Mouse (Mus musculus): ENCODE measurements around the gene Tsga10. TPM values are rescaled to one million over a fixed set of nuclear protein-coding genes. Genes with fewer than 3 reads are reported as not detected.

The Tsga10 gene
- polyA plus RNA-seq, 1 experiment from 2014 or later = 4.2 TPM

GRCm38 (mm10) chr1:37884451-37884850, 18.2 kb upstream of the Tsga10 start:
- no peak overlapping the region for H3K27ac ChIP-seq (ENCODE audit: low read depth, low read length)
- no peaks in the 10 kb centered on the region for H3K9me3 ChIP-seq (replicated peaks; ENCODE audit: control insufficient read depth, low read length)
- WGBS (ENCODE audit: insufficient replicate concordance) = 64% methylated on average over 4 of the region's 4 CpGs
- H3K4me1 ChIP-seq (ENCODE audit: control insufficient read depth, insufficient read depth, low read length) = peaks cover 3% of the 10 kb centered on the region; the same call in 1 of the 2 replicates
- ATAC-seq (replicated peaks; ENCODE audit: insufficient number of reproducible peaks, low FRiP score, low TSS enrichment) = no peak
- no peaks in the 10 kb centered on the region for H3K27me3 ChIP-seq (ENCODE audit: control insufficient read depth, insufficient read depth, low read length)
- no peak overlapping the region for H3K9ac ChIP-seq (ENCODE audit: low read depth, low read length)
- peaks cover 10% of the 10 kb centered on the region for H3K36me3 ChIP-seq (ENCODE audit: control insufficient read depth, insufficient read depth, low read length)
- H3K4me2 ChIP-seq = no peak overlapping the region
- H3K4me3 ChIP-seq (ENCODE audit: low read depth, low read length) = no peak overlapping the region

DNA sequence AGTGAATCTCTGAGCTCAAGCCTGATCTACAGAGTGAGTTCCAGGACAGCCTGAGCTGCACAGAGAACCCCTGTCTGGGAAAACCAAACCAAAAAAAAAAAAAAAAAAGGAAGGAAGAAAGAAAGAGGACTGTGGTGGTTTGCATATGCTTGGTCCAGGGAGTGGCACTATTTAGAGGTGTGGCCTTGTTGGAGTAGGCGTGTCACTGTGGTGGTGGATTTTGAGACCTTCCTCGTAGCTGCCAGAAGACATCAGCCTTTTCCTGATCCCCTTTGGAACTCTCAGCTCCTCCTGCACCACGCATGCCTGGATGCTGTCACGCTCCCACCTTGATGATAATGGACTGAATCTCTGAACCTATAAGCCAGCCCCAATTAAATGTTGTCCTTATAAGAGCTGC, 17.2 kb upstream of the Tsga10 start:
- no peak overlapping the region for H3K27ac ChIP-seq (ENCODE audit: low read depth, low read length)
- no peak overlapping the region for H3K4me3 ChIP-seq (ENCODE audit: low read depth, low read length)
- no peak overlapping the region for H3K9ac ChIP-seq (ENCODE audit: low read depth, low read length)
- H3K27me3 ChIP-seq (ENCODE audit: control insufficient read depth, insufficient read depth, low read length) = no peaks in the 10 kb centered on the region
- ATAC-seq (replicated peaks; ENCODE audit: insufficient number of reproducible peaks, low FRiP score, low TSS enrichment) = no peak
- H3K9me3 ChIP-seq (replicated peaks; ENCODE audit: control insufficient read depth, low read length) = no peaks in the 10 kb centered on the region
- no peak overlapping the region for H3K4me2 ChIP-seq
- no peaks in the 10 kb centered on the region for H3K4me1 ChIP-seq (ENCODE audit: control insufficient read depth, insufficient read depth, low read length)
- 87% methylated on average over 4 of the region's 4 CpGs for WGBS (ENCODE audit: insufficient replicate concordance)
- peaks cover 16% of the 10 kb centered on the region for H3K36me3 ChIP-seq (ENCODE audit: control insufficient read depth, insufficient read depth, low read length)

DNA sequence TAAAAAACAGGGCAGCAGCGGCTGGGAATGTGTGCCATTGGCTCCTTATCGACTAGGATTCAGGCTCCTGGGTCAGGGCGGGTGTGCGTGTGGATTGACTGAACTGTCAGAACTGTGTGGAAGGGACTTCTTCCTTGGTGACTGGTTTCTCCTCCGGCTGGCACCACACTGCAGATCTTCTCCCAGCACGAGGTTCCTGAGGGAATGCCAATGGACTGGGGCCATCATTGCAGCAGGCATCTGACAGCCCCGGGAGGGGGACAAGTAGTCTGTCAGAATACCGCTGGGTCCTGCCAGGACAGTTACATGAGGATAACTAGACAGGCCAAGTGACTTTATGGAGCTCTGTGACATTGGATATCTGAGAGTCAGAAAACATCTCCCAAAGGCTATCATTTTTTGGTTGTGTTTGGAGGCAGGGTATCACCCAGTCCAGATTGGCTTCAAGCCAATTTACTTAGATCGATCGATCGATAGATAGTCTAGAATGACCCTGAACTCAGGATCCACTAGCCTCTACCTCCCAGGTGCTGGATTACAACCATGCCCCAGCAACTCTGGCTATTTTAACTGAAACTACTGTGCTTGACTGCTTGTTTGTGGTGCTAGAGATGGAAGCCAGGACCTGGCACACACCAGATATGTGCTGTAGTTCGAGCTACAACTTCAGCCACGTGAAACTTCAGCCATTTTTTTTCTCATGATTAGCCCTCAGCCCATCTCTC, 11.7 kb upstream of the Tsga10 start:
- H3K9ac ChIP-seq (ENCODE audit: low read depth, low read length) = no peak overlapping the region
- no peak overlapping the region for H3K27ac ChIP-seq (ENCODE audit: low read depth, low read length)
- ATAC-seq (replicated peaks; ENCODE audit: insufficient number of reproducible peaks, low FRiP score, low TSS enrichment) = no peak
- H3K4me1 ChIP-seq (ENCODE audit: control insufficient read depth, insufficient read depth, low read length) = no peaks in the 10 kb centered on the region; the same call in 1 of the 2 replicates
- peaks cover 34% of the 10 kb centered on the region for H3K36me3 ChIP-seq (ENCODE audit: control insufficient read depth, insufficient read depth, low read length)
- no peak overlapping the region for H3K4me2 ChIP-seq
- no peaks in the 10 kb centered on the region for H3K27me3 ChIP-seq (ENCODE audit: control insufficient read depth, insufficient read depth, low read length)
- no peak overlapping the region for H3K4me3 ChIP-seq (ENCODE audit: low read depth, low read length)
- H3K9me3 ChIP-seq (replicated peaks; ENCODE audit: control insufficient read depth, low read length) = no peaks in the 10 kb centered on the region
- WGBS (ENCODE audit: insufficient replicate concordance) = 90% methylated on average over 13 of the region's 13 CpGs

- H3K4me1 ChIP-seq (ENCODE audit: control insufficient read depth, insufficient read depth, low read length) = peaks cover 8% of the 10 kb centered on the region
- no peak overlapping the region; the same call in 1 of the 2 replicates for H3K4me3 ChIP-seq (ENCODE audit: low read depth, low read length)
Observed at GRCm38 (mm10) chr1:37873157-37873556, 6.9 kb upstream of the Tsga10 start.

GRCm38 (mm10) chr1:37872131-37873067, 6.2 kb upstream of the Tsga10 start:
- Histone ChIP-seq H3K9me3 (replicated peaks; ENCODE audit: control insufficient read depth, low read length) (no peaks in the 10 kb centered on the region), H3K9ac (ENCODE audit: low read depth, low read length) (peak overlapping the region; percentile 30), H3K36me3 (ENCODE audit: control insufficient read depth, insufficient read depth, low read length) (peaks cover 17% of the 10 kb centered on the region), H3K27me3 (ENCODE audit: control insufficient read depth, insufficient read depth, low read length) (0 out of 2 replicates have a peak, but pooled peaks cover 4% of the 10 kb centered on the region), H3K4me3 (ENCODE audit: low read depth, low read length) (peak overlapping the region; percentile 43), H3K4me2 (peak overlapping the region; percentile 81), H3K4me1 (ENCODE audit: control insufficient read depth, insufficient read depth, low read length) (peaks cover 8% of the 10 kb centered on the region), H3K27ac (ENCODE audit: low read depth, low read length) (peak overlapping the region; percentile 83)
- ATAC-seq (replicated peaks; ENCODE audit: insufficient number of reproducible peaks, low FRiP score, low TSS enrichment) = peak; percentile 89
- WGBS (ENCODE audit: insufficient replicate concordance) = 7% methylated on average over 33 of the region's 33 CpGs

More at GRCm38 (mm10) chr1:37873157-37873556, 6.9 kb upstream of the Tsga10 start:
- Histone ChIP-seq H3K9me3 (replicated peaks; ENCODE audit: control insufficient read depth, low read length) (no peaks in the 10 kb centered on the region), H3K27ac (ENCODE audit: low read depth, low read length) (no peak overlapping the region), H3K36me3 (ENCODE audit: control insufficient read depth, insufficient read depth, low read length) (peaks cover 22% of the 10 kb centered on the region), H3K27me3 (ENCODE audit: control insufficient read depth, insufficient read depth, low read length) (0 out of 2 replicates have a peak, but pooled peaks cover 4% of the 10 kb centered on the region), H3K9ac (ENCODE audit: low read depth, low read length) (no peak overlapping the region), H3K4me2 (peak overlapping the region; percentile 81)
- WGBS (ENCODE audit: insufficient replicate concordance) = 81% methylated on average over 4 of the region's 4 CpGs
- no peak for ATAC-seq (replicated peaks; ENCODE audit: insufficient number of reproducible peaks, low FRiP score, low TSS enrichment)

DNA sequence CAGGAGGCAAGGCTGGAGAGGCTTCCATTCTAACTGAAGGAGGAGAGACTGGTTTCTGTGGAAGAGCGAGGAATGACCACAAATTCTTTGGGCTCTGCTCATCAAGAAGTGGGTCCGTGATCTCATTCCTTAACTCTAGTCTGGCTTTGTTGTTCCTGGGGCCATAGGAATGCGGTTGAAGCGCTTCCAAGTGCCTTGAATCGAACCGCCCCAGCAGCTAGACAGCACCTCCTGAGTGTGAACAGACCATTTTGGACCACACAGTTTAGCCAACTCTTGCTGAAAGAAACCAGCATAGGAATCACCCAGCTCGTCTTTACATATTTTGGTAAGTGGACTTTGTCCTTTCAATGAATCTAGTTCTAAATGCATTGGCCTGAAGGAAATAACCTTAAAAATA, 5.5 kb upstream of the Tsga10 start, which contains the start of gene Lipt1:
Lipt1 (plus strand) TSS at position 35 of the 400 bp plus-strand sequence.
- Histone ChIP-seq H3K4me1 (ENCODE audit: control insufficient read depth, insufficient read depth, low read length) (peaks cover 8% of the 10 kb centered on the region), H3K4me2 (peak within 1 kb of the TSS; percentile 81), H3K27me3 (ENCODE audit: control insufficient read depth, insufficient read depth, low read length) (0 out of 2 replicates have a peak, but pooled peaks cover 4% of the 10 kb centered on the region), H3K27ac (ENCODE audit: low read depth, low read length) (peak within 1 kb of the TSS; percentile 83), H3K36me3 (ENCODE audit: control insufficient read depth, insufficient read depth, low read length) (peaks cover 16% of the 10 kb centered on the region), H3K9ac (ENCODE audit: low read depth, low read length) (peak within 1 kb of the TSS; percentile 30), H3K9me3 (replicated peaks; ENCODE audit: control insufficient read depth, low read length) (no peaks in the 10 kb centered on the region), H3K4me3 (ENCODE audit: low read depth, low read length) (peak within 1 kb of the TSS; percentile 43)
- 11% methylated on average over 7 of the region's 7 CpGs for WGBS (ENCODE audit: insufficient replicate concordance)
- ATAC-seq (replicated peaks; ENCODE audit: insufficient number of reproducible peaks, low FRiP score, low TSS enrichment) = no peak; the same call in 1 of the 2 replicates

GRCm38 (mm10) chr1:37869362-37869761, 3.1 kb upstream of the Tsga10 start:
- H3K9ac ChIP-seq (ENCODE audit: low read depth, low read length) = no peak overlapping the region
- no peaks in the 10 kb centered on the region for H3K9me3 ChIP-seq (replicated peaks; ENCODE audit: control insufficient read depth, low read length)
- H3K4me3 ChIP-seq (ENCODE audit: low read depth, low read length) = no peak overlapping the region
- ATAC-seq (replicated peaks; ENCODE audit: insufficient number of reproducible peaks, low FRiP score, low TSS enrichment) = no peak
- peaks cover 8% of the 10 kb centered on the region for H3K4me1 ChIP-seq (ENCODE audit: control insufficient read depth, insufficient read depth, low read length)
- no peaks in the 10 kb centered on the region; the same call in 1 of the 2 replicates for H3K36me3 ChIP-seq (ENCODE audit: control insufficient read depth, insufficient read depth, low read length)
- no peak overlapping the region for H3K27ac ChIP-seq (ENCODE audit: low read depth, low read length)
- no peak overlapping the region for H3K4me2 ChIP-seq
- H3K27me3 ChIP-seq (ENCODE audit: control insufficient read depth, insufficient read depth, low read length) = 0 out of 2 replicates have a peak, but pooled peaks cover 4% of the 10 kb centered on the region
- WGBS (ENCODE audit: insufficient replicate concordance) = 60% methylated on average over 2 of the region's 2 CpGs

GRCm38 (mm10) chr1:37868640-37869039, 2.4 kb upstream of the Tsga10 start:
- 60% methylated on average over 10 of the region's 10 CpGs for WGBS (ENCODE audit: insufficient replicate concordance)
- Histone ChIP-seq H3K4me3 (ENCODE audit: low read depth, low read length) (no peak overlapping the region), H3K4me1 (ENCODE audit: control insufficient read depth, insufficient read depth, low read length) (peaks cover 8% of the 10 kb centered on the region), H3K27ac (ENCODE audit: low read depth, low read length) (no peak overlapping the region), H3K9ac (ENCODE audit: low read depth, low read length) (no peak overlapping the region), H3K9me3 (replicated peaks; ENCODE audit: control insufficient read depth, low read length) (no peaks in the 10 kb centered on the region), H3K4me2 (no peak overlapping the region), H3K36me3 (ENCODE audit: control insufficient read depth, insufficient read depth, low read length) (no peaks in the 10 kb centered on the region), H3K27me3 (ENCODE audit: control insufficient read depth, insufficient read depth, low read length) (0 out of 2 replicates have a peak, but pooled peaks cover 4% of the 10 kb centered on the region)
- ATAC-seq (replicated peaks; ENCODE audit: insufficient number of reproducible peaks, low FRiP score, low TSS enrichment) = no peak

Measured in heart, embryonic 11.5 days (tissue).